Mouse (Mus musculus): ENCODE data around the gene Nelfa. TPM values are rescaled to one million over a fixed set of nuclear protein-coding genes. Genes with fewer than 3 reads are reported as not detected.

Nelfa gene
- polyA plus RNA-seq, 1 experiment from 2014 or later: 93.8 TPM

DNA sequence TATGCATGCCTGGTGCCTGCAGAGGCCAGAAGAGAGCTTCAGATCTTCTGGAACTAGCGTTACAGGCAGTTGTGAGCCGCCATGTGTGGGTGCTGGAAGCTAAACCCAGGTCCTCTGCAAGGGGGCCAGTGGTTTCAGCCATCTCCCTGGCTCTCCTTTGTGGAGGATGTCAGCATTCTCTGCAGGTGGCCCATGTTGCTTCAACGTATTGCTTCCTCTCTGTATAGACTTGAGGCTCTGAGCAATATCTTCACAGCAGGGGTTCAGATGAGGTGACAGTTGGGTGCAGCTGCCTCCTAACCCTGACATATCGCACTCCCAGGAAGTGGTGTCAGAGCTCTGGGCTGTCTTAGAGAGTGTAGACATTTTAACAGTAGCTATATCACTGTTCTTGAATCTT lies 84.7 kb downstream of the Nelfa start:
- Histone ChIP-seq H3K27ac (no peak overlapping the region), H3K4me1 (no peaks in the 10 kb centered on the region), H3K36me3 (peaks cover 97% of the 10 kb centered on the region), H3K4me3 (no peak overlapping the region), H3K9me3 (replicated peaks) (no peaks in the 10 kb centered on the region), H3K27me3 (ENCODE audit: low read depth, poor library complexity, severe bottlenecking) (no peaks in the 10 kb centered on the region)
- WGBS: 95% methylated on average over 4 of the region's 4 CpGs
- no peak for DNase-seq (ENCODE audit: low spot score)

Small RNAs within 50 kb of the gene (microRNA-seq; reads per million reads assigned to microRNA genes)
- gene Mir7024: not detected

Other genes with a start within 250 kb of the Nelfa start
- gene Fgfr3, start 214.7 kb downstream of the Nelfa start, polyA plus RNA-seq (2016; fragmentation: Nextera tagmentation; extraction: Ambion mirVana): 4.9 and 10.5 TPM in 2 replicates
- gene Letm1, start 153.6 kb downstream of the Nelfa start, polyA plus RNA-seq (2016; fragmentation: Nextera tagmentation; extraction: Ambion mirVana): 65.0 and 66.8 TPM in 2 replicates
- gene Nsd2, start 115.7 kb downstream of the Nelfa start, polyA plus RNA-seq (2016; fragmentation: Nextera tagmentation; extraction: Ambion mirVana): 79.4 and 90.3 TPM in 2 replicates
- gene Gm1673, start 47.0 kb upstream of the Nelfa start, polyA plus RNA-seq (2016; fragmentation: Nextera tagmentation; extraction: Ambion mirVana): 174 TPM in 2 replicates
- 0.15 and 0.18 TPM in 2 replicates for gene Nat8l, start 59.6 kb upstream of the Nelfa start, polyA plus RNA-seq (2016; fragmentation: Nextera tagmentation; extraction: Ambion mirVana)
- gene Poln, start 233.0 kb upstream of the Nelfa start, polyA plus RNA-seq (2016; fragmentation: Nextera tagmentation; extraction: Ambion mirVana): 0.59 and 0.63 TPM in 2 replicates
- gene Haus3, start 233.1 kb upstream of the Nelfa start, polyA plus RNA-seq (2016; fragmentation: Nextera tagmentation; extraction: Ambion mirVana): 56.7 and 58.0 TPM in 2 replicates